ENCODE assay signal across 17 mouse cellular contexts in the genomic region with DNA sequence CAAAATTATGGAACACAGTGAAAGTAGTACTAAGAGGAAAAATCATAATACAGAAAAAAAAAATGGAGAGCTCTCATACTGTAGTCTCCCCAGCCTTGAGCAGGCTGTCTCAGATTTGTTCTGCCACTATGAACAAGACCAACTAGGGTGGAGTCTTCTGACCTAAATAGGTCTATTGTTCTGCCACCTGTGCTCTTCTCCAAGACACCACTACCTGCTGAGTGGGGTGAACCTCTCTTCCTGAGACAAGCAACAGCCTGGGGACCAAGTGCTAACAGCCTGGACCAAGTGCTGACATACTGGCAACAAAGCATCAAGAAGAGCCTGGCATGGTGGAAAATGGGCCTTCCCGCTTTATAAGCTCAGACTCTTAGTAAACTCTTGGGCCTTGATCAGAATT.
"Had no signal": no experiment of that assay in that cellular context is flagged by ENCODE, and none has a peak within 500 bp of the region (broad histone marks: within the 10 kb centered on the region; RNA-seq: fewer than 3 reads in every experiment).

No protein-coding gene starts in this region.

- H3K27ac ChIP-seq: neural tube, embryonic 12.5 days; neural tube, embryonic 13.5 days; neural tube, embryonic 15.5 days; stomach, embryonic 15.5 days; stomach, postnatal 0 days had no signal

- H3K27me3 ChIP-seq: neural tube, embryonic 12.5 days; neural tube, embryonic 13.5 days; neural tube, embryonic 15.5 days; stomach, embryonic 15.5 days had no signal

- DNase-seq: retina, postnatal 1 day; right cerebral cortex, adult 18-20 months; right cerebral cortex, postnatal 14 days; right cerebral cortex, postnatal 25 days; right cerebral cortex, postnatal 4 days; spleen, adult 18-20 months; thymus, adult 18-20 months; thymus, adult 2 months; thymus, postnatal 14 days; thymus, postnatal 25 days; thymus, postnatal 36 days; thymus, postnatal 4 days had no signal

- H3K36me3 ChIP-seq: neural tube, embryonic 12.5 days; neural tube, embryonic 13.5 days; neural tube, embryonic 15.5 days; stomach, embryonic 15.5 days had no signal

- H3K4me3 ChIP-seq: neural tube, embryonic 12.5 days; neural tube, embryonic 13.5 days; neural tube, embryonic 15.5 days; stomach, embryonic 15.5 days had no signal

- H3K9ac ChIP-seq: neural tube, embryonic 12.5 days; neural tube, embryonic 13.5 days; neural tube, embryonic 15.5 days; stomach, embryonic 15.5 days had no signal

- H3K4me2 ChIP-seq: neural tube, embryonic 12.5 days; neural tube, embryonic 13.5 days; neural tube, embryonic 15.5 days; stomach, embryonic 15.5 days had no signal

- H3K4me1 ChIP-seq: neural tube, embryonic 12.5 days; neural tube, embryonic 13.5 days; neural tube, embryonic 15.5 days; stomach, embryonic 15.5 days had no signal

- H3K9me3 ChIP-seq: neural tube, embryonic 12.5 days; neural tube, embryonic 13.5 days; neural tube, embryonic 15.5 days; stomach, embryonic 15.5 days had no signal
